Mouse (Mus musculus): ENCODE results near the gene Syt1. TPM values are rescaled to one million over a fixed set of nuclear protein-coding genes. Genes with fewer than 3 reads are reported as not detected.

Gene Syt1
- polyA plus RNA-seq, 1 experiment from 2014 or later: 0.29 TPM

DNA sequence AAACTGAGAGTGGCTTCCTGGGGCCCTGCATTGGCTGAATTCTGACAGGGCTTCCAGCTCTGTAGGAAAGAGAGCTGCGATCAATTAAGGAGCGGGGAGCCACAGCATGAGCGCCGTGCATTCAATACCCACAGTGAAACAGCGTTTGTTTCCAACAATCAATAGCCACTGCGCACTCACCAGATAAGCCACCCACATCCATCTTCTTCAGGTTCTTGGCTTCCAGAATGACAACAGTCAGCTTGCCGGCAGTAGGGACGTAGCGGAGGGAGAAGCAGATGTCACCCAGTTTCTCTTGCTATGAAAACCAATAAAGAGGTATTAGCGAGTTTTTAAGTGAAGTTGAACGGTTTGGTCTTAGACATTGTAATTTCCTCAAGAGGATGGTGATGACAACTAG is 427.1 kb downstream of the Syt1 start:
- Histone ChIP-seq H3K9me3 (replicated peaks) (peaks cover 13% of the 10 kb centered on the region; the same call in 1 of the 2 replicates), H3K4me3 (no peak overlapping the region), H3K27ac (0 out of 2 replicates have a peak overlapping the region, but pooled peaks have one; percentile 45), H3K4me1 (peaks cover 59% of the 10 kb centered on the region), H3K36me3 (peaks cover 7% of the 10 kb centered on the region; the same call in 1 of the 2 replicates), H3K9ac (no peak overlapping the region), H3K27me3 (replicated peaks) (no peaks in the 10 kb centered on the region), H3K4me2 (peak overlapping the region; percentile 22; the same call in 1 of the 2 replicates)
- ATAC-seq: no peak
- WGBS (ENCODE audit: insufficient replicate concordance): 70% methylated on average over 11 of the region's 11 CpGs

DNA sequence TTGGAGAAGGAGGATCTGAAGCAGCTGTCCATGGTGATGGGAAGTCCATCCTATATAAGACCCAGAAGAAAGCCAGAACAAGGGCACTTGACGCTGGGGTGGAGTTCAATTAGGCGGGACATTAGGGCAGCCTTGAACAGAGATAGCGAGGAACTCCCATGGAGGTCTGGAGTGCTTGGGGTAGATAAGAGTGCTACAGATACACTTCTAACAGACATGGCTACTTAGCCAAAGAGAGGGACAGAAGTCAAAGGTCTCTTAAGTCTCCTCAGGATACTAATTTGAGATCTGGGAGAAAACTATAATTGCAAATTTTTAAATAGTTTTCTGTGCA is 428.4 kb downstream of the Syt1 start:
- Histone ChIP-seq H3K4me1 (peaks cover 56% of the 10 kb centered on the region), H3K9me3 (replicated peaks) (peaks cover 13% of the 10 kb centered on the region; the same call in 1 of the 2 replicates)
- peak; percentile 100 for ATAC-seq

DNA sequence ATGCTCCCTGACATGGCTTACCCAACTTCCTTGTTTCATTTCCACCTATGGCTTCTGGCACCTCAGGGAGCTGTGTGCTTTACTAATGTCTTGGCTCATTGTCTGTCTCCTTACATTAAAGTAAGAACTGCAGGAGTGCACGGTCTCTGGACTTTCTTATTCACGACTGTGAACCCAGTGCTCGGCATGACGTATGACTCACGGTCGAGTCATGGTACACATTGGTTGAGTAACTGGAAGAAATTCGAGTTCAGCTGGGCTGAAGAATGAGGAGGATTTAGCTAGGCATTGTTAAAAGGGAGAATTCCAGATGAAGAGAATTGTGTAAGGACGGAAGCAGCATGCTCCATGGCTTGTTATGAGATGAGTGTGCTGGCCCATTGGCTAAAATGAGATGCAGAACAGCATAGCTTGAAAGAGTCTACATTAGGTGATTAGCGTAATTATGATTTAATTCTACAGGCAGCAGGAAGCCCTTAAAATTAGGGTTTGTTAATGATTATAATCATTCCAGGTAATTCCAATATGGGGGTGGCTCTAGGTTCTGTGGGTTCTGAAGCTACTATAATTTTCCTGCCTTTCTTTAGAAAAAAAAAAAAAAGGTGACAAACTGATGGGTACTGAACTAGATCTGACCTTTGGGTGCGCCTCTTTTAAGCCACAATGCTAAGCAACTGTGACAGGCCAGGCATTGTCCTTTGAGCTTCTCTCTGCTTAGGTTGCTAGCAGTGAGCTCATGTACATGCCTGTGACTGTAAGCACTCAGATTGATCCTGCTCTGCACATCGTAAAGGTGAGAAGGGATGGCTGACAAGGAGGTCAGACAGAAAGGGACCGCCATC is 429.0 kb downstream of the Syt1 start:
- Histone ChIP-seq H3K9ac (no peak overlapping the region), H3K27ac (peak overlapping the region; percentile 91), H3K27me3 (replicated peaks) (0 out of 2 replicates have a peak, but pooled peaks cover 3% of the 10 kb centered on the region), H3K36me3 (peaks cover 7% of the 10 kb centered on the region; the same call in 1 of the 2 replicates), H3K9me3 (replicated peaks) (peaks cover 13% of the 10 kb centered on the region; the same call in 1 of the 2 replicates), H3K4me2 (peak overlapping the region; percentile 44), H3K4me1 (peaks cover 50% of the 10 kb centered on the region), H3K4me3 (no peak overlapping the region)
- no peak for ATAC-seq
- WGBS (ENCODE audit: insufficient replicate concordance): 73% methylated on average over 12 of the region's 12 CpGs

More for the DNA sequence above, 428.4 kb downstream of the Syt1 start:
- peak overlapping the region; percentile 91 for H3K27ac ChIP-seq
- H3K4me2 ChIP-seq: peak overlapping the region; percentile 44
- no peaks in the 10 kb centered on the region for H3K27me3 ChIP-seq (replicated peaks)
- H3K4me3 ChIP-seq: no peak overlapping the region
- H3K36me3 ChIP-seq: peaks cover 7% of the 10 kb centered on the region; the same call in 1 of the 2 replicates
- no peak overlapping the region for H3K9ac ChIP-seq
- WGBS (ENCODE audit: insufficient replicate concordance): 27% methylated on average over 3 of the region's 3 CpGs

DNA sequence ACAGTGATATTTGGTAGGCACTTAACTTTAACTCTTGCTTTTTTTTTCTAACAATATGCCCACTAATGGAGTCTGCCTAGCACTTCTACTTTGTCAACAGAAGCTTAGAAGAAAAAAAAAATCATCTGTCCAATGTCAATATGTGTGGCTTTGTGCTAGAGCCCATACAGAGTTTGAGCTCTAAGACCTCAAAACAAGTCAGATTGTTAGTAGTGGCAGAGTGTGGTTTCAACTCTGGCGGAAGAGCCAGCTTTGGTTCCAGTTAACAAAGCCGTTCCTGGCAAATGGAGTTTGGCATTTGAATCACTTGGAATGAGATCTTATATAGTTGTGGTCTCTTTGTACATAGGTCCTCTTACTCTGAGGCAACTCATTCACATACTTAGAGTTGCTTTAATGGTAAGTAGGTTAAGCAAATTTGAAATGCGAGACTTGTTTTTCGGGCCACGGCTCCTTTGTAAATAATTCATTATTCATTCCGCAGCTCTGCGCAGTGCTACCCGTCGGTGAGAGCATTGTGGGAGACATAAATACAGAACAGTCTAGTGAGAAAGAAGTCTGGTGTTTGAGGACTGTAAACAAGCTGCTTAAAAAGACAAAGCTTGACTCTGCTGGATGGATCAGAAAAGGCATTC is 429.9 kb downstream of the Syt1 start:
- no peak for ATAC-seq
- Histone ChIP-seq H3K27ac (peak overlapping the region; percentile 91; the same call in 1 of the 2 replicates), H3K4me1 (peaks cover 49% of the 10 kb centered on the region), H3K4me3 (no peak overlapping the region), H3K9me3 (replicated peaks) (peaks cover 13% of the 10 kb centered on the region; the same call in 1 of the 2 replicates), H3K9ac (no peak overlapping the region), H3K36me3 (peaks cover 7% of the 10 kb centered on the region; the same call in 1 of the 2 replicates), H3K27me3 (replicated peaks) (0 out of 2 replicates have a peak, but pooled peaks cover 3% of the 10 kb centered on the region), H3K4me2 (no peak overlapping the region)
- 89% methylated on average over 9 of the region's 9 CpGs for WGBS (ENCODE audit: insufficient replicate concordance)

DNA sequence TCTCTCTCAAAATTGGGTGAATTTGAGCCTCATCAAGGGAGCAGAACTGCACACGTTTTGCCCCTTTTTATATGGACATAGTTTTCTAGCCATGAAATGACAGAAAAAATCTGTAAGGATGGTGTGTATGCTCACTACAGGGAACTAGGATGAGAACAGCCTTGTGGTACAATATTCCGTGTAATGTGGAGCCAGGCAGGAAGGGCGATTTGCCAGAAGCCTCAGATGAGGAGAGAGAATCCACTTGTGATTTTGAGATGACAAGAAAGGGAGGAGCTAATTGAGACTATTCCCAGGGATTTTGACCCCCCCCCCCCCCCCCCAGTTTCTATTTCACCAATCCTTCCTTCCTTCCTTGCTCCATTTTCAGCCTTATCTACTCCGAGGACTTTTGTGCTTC is 431.4 kb downstream of the Syt1 start:
- peaks cover 7% of the 10 kb centered on the region; the same call in 1 of the 2 replicates for H3K36me3 ChIP-seq
- ATAC-seq: no peak
- peaks cover 36% of the 10 kb centered on the region for H3K4me1 ChIP-seq
- peak overlapping the region; percentile 62 for H3K27ac ChIP-seq
- H3K9ac ChIP-seq: no peak overlapping the region
- no peak overlapping the region for H3K4me2 ChIP-seq
- WGBS (ENCODE audit: insufficient replicate concordance): 54% methylated on average over 4 of the region's 4 CpGs
- 0 out of 2 replicates have a peak, but pooled peaks cover 3% of the 10 kb centered on the region for H3K27me3 ChIP-seq (replicated peaks)
- H3K4me3 ChIP-seq: no peak overlapping the region
- peaks cover 13% of the 10 kb centered on the region; the same call in 1 of the 2 replicates for H3K9me3 ChIP-seq (replicated peaks)

DNA sequence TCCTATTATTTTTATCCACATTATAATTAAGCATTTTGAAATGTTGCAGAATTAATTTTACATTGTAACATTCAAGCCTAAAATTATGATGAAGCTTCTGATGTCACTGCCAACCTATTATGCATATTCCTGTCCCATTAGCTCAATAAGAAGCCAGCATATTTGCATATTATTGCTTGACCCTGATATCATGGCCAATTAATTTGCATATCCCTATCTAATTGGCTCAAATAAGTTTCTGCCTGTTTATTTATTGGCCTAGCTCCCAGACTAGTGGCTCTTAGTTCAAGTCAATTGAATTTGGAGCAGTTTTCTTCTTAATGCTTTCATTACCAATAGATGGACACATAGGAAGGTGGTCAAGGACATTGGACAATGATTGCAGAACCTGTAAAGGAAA is 433.2 kb downstream of the Syt1 start:
- no peak overlapping the region for H3K4me2 ChIP-seq
- ATAC-seq: no peak
- H3K9me3 ChIP-seq (replicated peaks): peaks cover 13% of the 10 kb centered on the region; the same call in 1 of the 2 replicates
- H3K27ac ChIP-seq: no peak overlapping the region
- H3K9ac ChIP-seq: no peak overlapping the region
- peaks cover 7% of the 10 kb centered on the region; the same call in 1 of the 2 replicates for H3K36me3 ChIP-seq
- 0 out of 2 replicates have a peak, but pooled peaks cover 3% of the 10 kb centered on the region for H3K27me3 ChIP-seq (replicated peaks)
- H3K4me3 ChIP-seq: no peak overlapping the region
- peaks cover 22% of the 10 kb centered on the region for H3K4me1 ChIP-seq

DNA sequence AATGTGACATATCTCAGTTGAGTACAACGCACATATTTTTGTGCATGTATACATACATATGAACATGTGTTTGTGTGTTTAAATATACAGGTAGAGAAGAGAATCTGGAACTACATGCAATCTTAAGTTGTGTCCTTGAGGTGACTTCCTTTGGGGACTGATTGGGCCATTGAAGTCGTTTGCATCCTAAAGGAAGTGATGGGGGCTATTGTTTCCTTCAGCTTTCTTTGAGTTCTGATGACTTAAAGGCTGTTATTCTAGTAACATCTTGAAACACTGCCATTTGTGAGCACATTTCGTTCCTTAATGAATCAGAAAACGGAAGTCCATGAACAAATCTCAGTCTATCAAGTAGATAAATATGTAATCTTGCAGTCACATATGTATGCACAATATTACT is 438.0 kb downstream of the Syt1 start:
- 55% methylated on average over 4 of the region's 4 CpGs for WGBS (ENCODE audit: insufficient replicate concordance)
- Histone ChIP-seq H3K4me2 (no peak overlapping the region), H3K36me3 (no peaks in the 10 kb centered on the region), H3K9ac (no peak overlapping the region), H3K27me3 (replicated peaks) (0 out of 2 replicates have a peak, but pooled peaks cover 3% of the 10 kb centered on the region), H3K27ac (no peak overlapping the region), H3K9me3 (replicated peaks) (no peaks in the 10 kb centered on the region), H3K4me3 (no peak overlapping the region), H3K4me1 (no peaks in the 10 kb centered on the region)
- ATAC-seq: no peak

DNA sequence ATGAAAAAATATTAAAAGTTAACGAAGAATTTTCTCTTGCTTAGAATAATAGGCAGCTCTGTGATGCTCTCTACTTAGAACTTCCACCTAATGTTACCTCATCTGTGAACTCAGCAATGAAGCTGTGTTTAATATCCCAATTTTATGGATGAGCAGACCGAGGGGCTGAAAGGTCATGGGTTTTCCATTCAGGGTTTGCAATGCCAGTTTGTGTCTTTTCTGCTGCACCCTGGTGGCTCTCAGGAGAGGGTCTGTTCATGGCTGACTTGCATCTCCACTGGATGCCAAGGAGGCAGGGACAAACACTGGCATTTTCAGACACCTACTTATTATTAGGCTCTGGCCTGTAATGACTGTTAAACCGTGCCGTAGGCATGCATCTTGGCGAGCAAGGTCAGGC is 439.7 kb downstream of the Syt1 start:
- ATAC-seq: no peak
- 80% methylated on average over 5 of the region's 5 CpGs for WGBS (ENCODE audit: insufficient replicate concordance)

DNA sequence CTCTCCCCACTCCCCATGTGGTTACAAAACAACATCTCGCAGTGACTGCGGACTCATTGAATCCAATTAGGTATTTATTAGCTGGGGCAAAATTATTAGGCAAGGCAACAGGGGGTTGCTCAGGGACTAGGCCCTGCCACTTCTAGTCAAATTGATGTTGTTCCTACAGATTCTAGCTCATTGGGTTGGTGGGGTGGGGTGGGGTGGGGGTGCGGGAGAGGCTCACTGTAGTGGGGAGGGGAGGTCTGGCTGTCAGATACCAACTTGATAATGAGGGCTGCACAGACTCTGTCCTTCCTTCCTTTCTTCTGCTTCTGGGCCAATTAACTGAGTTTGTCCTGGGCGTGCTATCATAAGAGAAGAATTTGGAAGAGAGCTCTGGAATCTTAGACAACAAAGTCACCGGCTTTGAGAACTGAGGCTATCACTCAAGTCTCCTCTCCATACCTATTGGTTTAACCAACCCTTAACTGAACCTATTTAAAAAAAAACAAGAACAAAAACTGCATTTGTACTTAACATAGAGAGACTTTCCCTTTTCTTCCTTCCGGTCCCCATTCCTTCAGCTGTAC is 441.1 kb downstream of the Syt1 start:
- no peak for ATAC-seq
- Histone ChIP-seq H3K36me3 (no peaks in the 10 kb centered on the region), H3K9ac (no peak overlapping the region), H3K9me3 (replicated peaks) (no peaks in the 10 kb centered on the region), H3K27me3 (replicated peaks) (0 out of 2 replicates have a peak, but pooled peaks cover 3% of the 10 kb centered on the region), H3K4me2 (no peak overlapping the region), H3K27ac (no peak overlapping the region), H3K4me3 (no peak overlapping the region), H3K4me1 (no peaks in the 10 kb centered on the region)
- 80% methylated on average over 6 of the region's 6 CpGs for WGBS (ENCODE audit: insufficient replicate concordance)

More for the DNA sequence above, 439.7 kb downstream of the Syt1 start:
- 0 out of 2 replicates have a peak, but pooled peaks cover 3% of the 10 kb centered on the region for H3K27me3 ChIP-seq (replicated peaks)
- no peaks in the 10 kb centered on the region for H3K36me3 ChIP-seq
- H3K4me3 ChIP-seq: no peak overlapping the region
- H3K9ac ChIP-seq: no peak overlapping the region
- no peak overlapping the region for H3K27ac ChIP-seq
- H3K4me2 ChIP-seq: no peak overlapping the region
- no peaks in the 10 kb centered on the region for H3K9me3 ChIP-seq (replicated peaks)
- no peaks in the 10 kb centered on the region for H3K4me1 ChIP-seq

DNA sequence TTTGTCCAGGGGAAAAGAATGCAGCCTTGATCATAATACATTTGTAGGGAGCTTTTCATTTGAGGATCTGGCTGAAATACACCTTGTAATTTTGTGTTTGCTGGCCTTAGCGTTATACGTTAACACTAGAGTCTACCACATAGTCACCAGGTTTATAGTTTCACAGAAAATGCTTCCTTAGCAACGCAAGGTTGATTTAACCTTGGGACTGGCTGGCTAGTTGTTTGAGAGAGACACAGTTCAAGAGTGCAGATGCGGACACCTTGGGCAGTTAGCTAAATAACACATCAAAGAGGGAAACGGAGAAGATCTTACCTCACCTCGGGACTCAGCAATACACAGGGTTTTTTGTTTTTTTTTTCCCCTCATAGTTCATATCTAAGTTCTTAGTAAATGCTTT is 441.9 kb downstream of the Syt1 start:
- H3K27ac ChIP-seq: no peak overlapping the region
- H3K9me3 ChIP-seq (replicated peaks): no peaks in the 10 kb centered on the region
- no peaks in the 10 kb centered on the region for H3K36me3 ChIP-seq
- H3K9ac ChIP-seq: no peak overlapping the region
- 73% methylated on average over 6 of the region's 6 CpGs for WGBS (ENCODE audit: insufficient replicate concordance)
- 0 out of 2 replicates have a peak, but pooled peaks cover 3% of the 10 kb centered on the region for H3K27me3 ChIP-seq (replicated peaks)
- no peak overlapping the region for H3K4me3 ChIP-seq
- no peaks in the 10 kb centered on the region for H3K4me1 ChIP-seq
- ATAC-seq: no peak
- H3K4me2 ChIP-seq: no peak overlapping the region

DNA sequence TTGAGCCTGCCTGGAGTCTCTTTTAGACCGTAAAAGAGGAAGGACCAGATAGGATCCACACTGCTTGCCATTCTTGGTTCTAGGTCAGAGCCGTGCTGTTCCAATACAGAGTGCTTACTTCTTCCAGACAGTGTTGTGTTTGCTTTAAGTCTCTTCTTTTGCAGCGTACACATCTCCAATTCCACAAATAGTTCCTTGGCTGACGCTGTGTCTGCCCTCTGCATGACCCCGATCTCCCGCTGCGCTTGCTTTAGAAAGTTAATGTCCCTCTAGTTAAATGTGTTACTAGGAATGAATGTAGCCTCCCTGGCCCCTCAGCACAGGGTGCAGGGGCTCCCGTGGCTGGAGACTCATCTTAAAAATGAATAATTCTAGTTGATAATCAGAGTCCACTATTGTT is 442.6 kb downstream of the Syt1 start:
- Histone ChIP-seq H3K9me3 (replicated peaks) (no peaks in the 10 kb centered on the region), H3K4me2 (no peak overlapping the region), H3K4me3 (no peak overlapping the region), H3K4me1 (no peaks in the 10 kb centered on the region), H3K27me3 (replicated peaks) (0 out of 2 replicates have a peak, but pooled peaks cover 3% of the 10 kb centered on the region), H3K36me3 (no peaks in the 10 kb centered on the region), H3K9ac (no peak overlapping the region), H3K27ac (no peak overlapping the region)
- no peak for ATAC-seq
- 31% methylated on average over 8 of the region's 8 CpGs for WGBS (ENCODE audit: insufficient replicate concordance)

Data from liver, embryonic 12.5 days (tissue).